Mouse (Mus musculus): ENCODE data around the gene March1. TPM values are rescaled to one million over a fixed set of nuclear protein-coding genes. Genes with fewer than 3 reads are reported as not detected.

The March1 gene
- polyA plus RNA-seq, 1 experiment from 2014 or later, result 0.23 TPM

DNA sequence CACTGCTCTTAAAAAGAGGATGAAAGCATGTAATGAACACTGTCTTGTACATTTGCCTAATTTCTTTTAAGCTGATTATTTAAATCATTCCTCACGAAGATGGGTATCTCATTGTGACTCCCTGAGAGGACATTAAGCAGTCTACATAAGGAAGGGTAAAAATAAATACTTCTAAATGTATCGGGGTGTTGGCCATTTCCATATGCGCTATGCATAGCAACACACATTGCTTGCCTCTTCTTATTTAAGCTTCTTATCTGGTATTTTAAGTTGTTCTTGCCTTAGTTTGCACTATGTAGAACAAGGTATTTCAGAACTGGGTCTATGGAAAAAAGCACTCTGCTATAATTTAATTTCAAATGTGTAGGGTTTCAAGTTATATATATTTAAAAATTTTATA lies 416.7 kb downstream of the March1 start:
- Histone ChIP-seq H3K27ac (no peak overlapping the region), H3K4me3 (no peak overlapping the region)
- WGBS (ENCODE audit: insufficient replicate concordance), result 70% methylated on average over 3 of the region's 3 CpGs

DNA sequence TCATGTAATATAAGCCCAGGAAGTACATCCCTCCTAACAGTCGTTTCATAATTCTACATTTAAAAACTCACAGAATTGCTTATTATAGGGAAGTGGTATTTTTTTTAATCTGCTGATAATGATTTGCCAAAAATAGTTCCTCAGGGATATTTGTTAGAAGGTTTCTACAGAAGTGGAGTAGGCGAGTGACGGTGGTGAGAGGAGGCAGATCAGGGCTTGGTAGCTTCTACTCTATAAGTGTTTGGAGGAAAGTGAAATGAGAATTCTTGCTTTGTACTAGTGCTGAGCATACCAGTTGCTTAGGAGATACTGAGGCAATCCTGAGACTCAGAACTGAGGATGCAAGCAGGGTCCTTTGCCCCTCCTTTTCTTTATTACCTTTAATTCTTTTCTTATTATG lies 476.5 kb downstream of the March1 start:
- no peak for ATAC-seq
- H3K9ac ChIP-seq, result no peak overlapping the region
- H3K4me3 ChIP-seq, result no peak overlapping the region
- no peak overlapping the region for H3K27ac ChIP-seq
- no peak overlapping the region for H3K4me2 ChIP-seq
- H3K36me3 ChIP-seq, result no peaks in the 10 kb centered on the region
- WGBS (ENCODE audit: insufficient replicate concordance), result 72% methylated on average over 3 of the region's 3 CpGs
- H3K27me3 ChIP-seq (replicated peaks), result no peaks in the 10 kb centered on the region
- H3K4me1 ChIP-seq, result no peaks in the 10 kb centered on the region
- H3K9me3 ChIP-seq (replicated peaks), result no peaks in the 10 kb centered on the region

More for the DNA sequence above, 416.7 kb downstream of the March1 start:
- Histone ChIP-seq H3K27me3 (replicated peaks) (no peaks in the 10 kb centered on the region), H3K9me3 (replicated peaks) (no peaks in the 10 kb centered on the region), H3K4me2 (no peak overlapping the region), H3K36me3 (no peaks in the 10 kb centered on the region), H3K9ac (no peak overlapping the region), H3K4me1 (no peaks in the 10 kb centered on the region)
- no peak for ATAC-seq

DNA sequence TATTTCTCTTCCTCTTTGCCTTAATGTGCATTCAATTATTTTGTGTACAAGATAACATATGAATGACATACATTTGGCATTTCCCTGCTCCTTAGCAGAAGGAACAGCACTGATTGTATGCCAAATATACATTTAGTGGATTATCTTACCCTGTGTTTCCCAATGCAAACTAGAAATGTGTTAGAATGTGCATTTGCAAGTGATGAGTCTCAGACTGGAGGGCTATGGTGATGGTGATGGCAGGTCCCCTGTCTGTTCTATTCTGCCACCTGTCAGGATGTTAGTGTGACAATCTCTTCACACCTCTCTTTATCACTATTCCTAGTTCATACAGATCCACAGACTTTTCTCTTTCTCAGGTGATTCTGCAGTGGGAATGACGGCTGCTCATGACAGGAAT lies 480.4 kb downstream of the March1 start:
- no peaks in the 10 kb centered on the region for H3K36me3 ChIP-seq
- H3K4me1 ChIP-seq, result no peaks in the 10 kb centered on the region
- H3K27me3 ChIP-seq (replicated peaks), result no peaks in the 10 kb centered on the region
- no peak for ATAC-seq
- H3K4me3 ChIP-seq, result no peak overlapping the region
- 53% methylated on average over 1 of the region's 1 CpGs for WGBS (ENCODE audit: insufficient replicate concordance)
- no peak overlapping the region for H3K4me2 ChIP-seq
- H3K9ac ChIP-seq, result no peak overlapping the region
- no peak overlapping the region for H3K27ac ChIP-seq
- no peaks in the 10 kb centered on the region for H3K9me3 ChIP-seq (replicated peaks)

DNA sequence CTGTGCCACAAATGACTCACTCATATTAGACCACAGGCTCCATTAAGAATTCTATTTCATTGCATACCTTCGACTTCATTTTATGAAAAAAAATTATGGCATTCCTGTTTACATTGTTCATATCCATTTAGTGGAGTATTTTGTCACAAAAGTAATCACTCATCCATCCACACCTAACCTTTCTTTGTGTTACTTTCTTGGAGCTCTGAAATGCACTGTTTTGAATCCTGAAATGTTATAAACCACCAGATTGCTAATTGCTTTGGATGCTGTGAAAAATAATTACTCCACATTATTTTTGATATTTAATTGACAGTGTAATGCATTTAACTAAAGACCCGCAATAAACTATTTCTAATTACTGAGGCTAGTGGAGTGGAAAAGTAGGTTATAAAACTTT lies 501.6 kb downstream of the March1 start:
- Histone ChIP-seq H3K27ac (no peak overlapping the region), H3K4me1 (no peaks in the 10 kb centered on the region), H3K36me3 (no peaks in the 10 kb centered on the region), H3K27me3 (replicated peaks) (no peaks in the 10 kb centered on the region), H3K4me3 (no peak overlapping the region), H3K9me3 (replicated peaks) (no peaks in the 10 kb centered on the region), H3K4me2 (no peak overlapping the region), H3K9ac (no peak overlapping the region)
- ATAC-seq, result no peak
- 57% methylated on average over 2 of the region's 2 CpGs for WGBS (ENCODE audit: insufficient replicate concordance)

DNA sequence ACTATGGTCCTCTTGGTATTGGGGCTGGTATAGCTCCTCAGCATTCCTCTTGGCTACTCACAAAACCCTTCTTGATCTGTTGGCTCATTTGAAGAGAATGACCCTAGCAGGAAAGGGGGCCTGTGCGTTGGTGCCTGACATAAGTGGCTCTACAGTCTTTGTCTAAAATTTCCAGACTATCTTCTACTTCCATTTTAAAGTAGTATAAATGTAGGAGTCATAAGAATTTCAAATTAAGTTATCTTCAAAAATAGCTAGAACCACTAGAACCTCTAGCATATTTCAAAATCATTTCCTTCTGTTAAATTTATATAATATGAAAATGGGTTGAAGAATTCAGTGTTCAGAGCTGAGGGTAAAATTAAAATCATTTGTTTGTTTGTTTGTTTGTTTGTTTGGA lies 541.9 kb downstream of the March1 start:
- Histone ChIP-seq H3K4me1 (no peaks in the 10 kb centered on the region), H3K27me3 (replicated peaks) (no peaks in the 10 kb centered on the region), H3K4me3 (no peak overlapping the region), H3K9ac (no peak overlapping the region), H3K4me2 (no peak overlapping the region), H3K27ac (no peak overlapping the region), H3K36me3 (no peaks in the 10 kb centered on the region), H3K9me3 (replicated peaks) (no peaks in the 10 kb centered on the region)
- 73% methylated on average over 1 of the region's 1 CpGs for WGBS (ENCODE audit: insufficient replicate concordance)
- ATAC-seq, result no peak

DNA sequence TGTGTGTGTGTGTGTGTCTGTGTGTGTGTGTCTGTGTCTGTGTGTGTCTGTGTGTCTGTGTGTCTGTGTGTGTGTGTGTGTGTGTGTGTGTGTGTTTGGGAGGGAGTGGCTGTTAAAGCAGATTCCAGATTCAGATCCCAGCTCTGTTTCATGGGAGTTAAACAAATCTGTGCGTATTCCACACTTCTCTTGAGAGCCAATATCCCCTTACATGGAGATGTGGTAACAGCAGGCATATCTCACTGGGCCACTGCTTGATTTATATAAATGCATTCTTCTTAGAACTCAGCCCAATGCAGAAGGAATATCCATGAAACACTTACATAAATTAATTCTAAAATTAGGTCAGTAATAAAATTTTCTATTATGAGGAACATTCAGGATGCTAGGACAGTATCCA lies 549.1 kb downstream of the March1 start:
- Histone ChIP-seq H3K4me2 (no peak overlapping the region), H3K27me3 (replicated peaks) (no peaks in the 10 kb centered on the region), H3K36me3 (no peaks in the 10 kb centered on the region), H3K4me1 (no peaks in the 10 kb centered on the region), H3K9ac (no peak overlapping the region), H3K4me3 (no peak overlapping the region), H3K9me3 (replicated peaks) (no peaks in the 10 kb centered on the region), H3K27ac (no peak overlapping the region)
- ATAC-seq, result no peak
- WGBS (ENCODE audit: insufficient replicate concordance), result 60% methylated on average over 1 of the region's 1 CpGs

DNA sequence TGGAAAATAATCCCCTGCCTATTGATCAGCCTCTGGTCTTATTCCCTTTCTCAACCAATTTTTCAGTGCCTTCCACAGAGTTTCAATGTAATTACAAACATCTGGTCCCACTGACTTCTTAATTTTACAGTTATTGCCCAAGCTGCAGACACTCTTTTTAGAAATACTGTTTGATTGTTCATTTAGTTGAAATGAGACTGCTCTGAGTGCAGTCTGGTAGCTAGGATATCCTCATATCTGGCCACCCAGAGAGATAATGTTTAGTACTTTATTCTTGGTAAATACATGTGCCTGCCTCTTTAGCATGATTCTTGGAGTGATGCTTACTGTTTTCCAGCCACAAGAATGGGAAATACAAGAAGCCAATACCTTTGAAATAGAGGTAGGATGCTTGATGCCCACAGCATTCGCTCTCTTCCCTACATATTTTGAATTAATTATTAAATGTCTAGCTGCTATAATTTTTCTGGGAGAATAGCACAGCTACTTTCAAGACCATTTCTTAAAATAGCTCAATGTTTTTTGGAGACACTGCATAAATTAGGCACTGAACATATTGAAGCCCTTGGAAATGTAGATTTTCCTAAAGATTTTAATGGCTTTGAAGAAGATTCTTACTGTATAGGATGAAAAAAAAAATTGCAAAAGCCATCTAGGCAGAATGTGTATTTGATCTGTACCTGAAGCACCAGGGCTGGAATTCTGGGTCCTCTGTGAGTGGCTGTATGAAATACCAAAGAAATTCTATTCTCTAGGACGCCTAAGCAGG lies 549.9 kb downstream of the March1 start:
- WGBS (ENCODE audit: insufficient replicate concordance), result 55% methylated on average over 2 of the region's 2 CpGs
- ATAC-seq, result no peak
- H3K4me1 ChIP-seq, result no peaks in the 10 kb centered on the region
- no peaks in the 10 kb centered on the region for H3K27me3 ChIP-seq (replicated peaks)
- no peaks in the 10 kb centered on the region for H3K36me3 ChIP-seq
- no peak overlapping the region for H3K4me3 ChIP-seq
- no peak overlapping the region for H3K27ac ChIP-seq
- no peak overlapping the region for H3K9ac ChIP-seq
- no peaks in the 10 kb centered on the region for H3K9me3 ChIP-seq (replicated peaks)
- H3K4me2 ChIP-seq, result no peak overlapping the region

DNA sequence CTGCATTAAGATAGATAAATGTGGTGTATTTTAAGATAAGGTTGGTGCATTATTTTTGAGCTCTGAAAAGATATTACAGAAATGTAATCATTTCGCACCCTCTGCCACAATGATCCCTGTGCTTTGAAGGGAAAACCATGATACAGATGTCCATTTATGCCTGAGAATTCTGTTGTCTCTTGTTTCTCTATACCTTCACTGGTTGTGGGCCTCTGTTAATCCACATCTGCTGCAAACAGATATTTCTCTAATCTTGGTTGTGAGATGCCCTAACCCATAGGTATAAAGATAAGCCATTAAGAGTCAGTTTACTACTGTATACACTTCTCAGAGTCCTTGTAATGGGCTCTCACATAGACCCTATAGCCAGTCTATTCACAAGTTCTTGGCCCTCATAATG lies 561.6 kb downstream of the March1 start:
- Histone ChIP-seq H3K27ac (no peak overlapping the region), H3K4me2 (no peak overlapping the region), H3K27me3 (replicated peaks) (no peaks in the 10 kb centered on the region), H3K4me1 (no peaks in the 10 kb centered on the region), H3K9me3 (replicated peaks) (no peaks in the 10 kb centered on the region), H3K9ac (no peak overlapping the region), H3K36me3 (no peaks in the 10 kb centered on the region), H3K4me3 (no peak overlapping the region)
- ATAC-seq, result no peak
- WGBS (ENCODE audit: insufficient replicate concordance), result 63% methylated on average over 1 of the region's 1 CpGs

DNA sequence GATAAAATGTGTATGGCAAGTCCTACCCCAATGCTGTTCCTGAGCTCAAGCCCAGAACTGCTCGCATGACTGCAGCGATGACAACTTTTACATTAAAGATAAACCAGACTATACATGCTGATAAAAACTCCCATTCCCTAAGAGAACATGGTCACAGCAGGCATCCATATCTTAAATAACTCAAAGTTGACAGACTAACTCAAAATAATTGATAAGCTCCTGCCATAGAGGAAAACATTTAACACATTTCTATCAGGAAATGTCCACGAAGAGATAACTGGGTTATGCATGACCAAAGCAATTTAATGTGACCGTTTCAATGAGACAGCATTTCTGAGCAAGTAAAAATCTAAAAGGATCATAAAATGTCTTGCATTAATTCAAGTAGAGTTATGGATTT lies 563.6 kb downstream of the March1 start:
- H3K27me3 ChIP-seq (replicated peaks), result no peaks in the 10 kb centered on the region
- H3K36me3 ChIP-seq, result no peaks in the 10 kb centered on the region
- H3K4me1 ChIP-seq, result no peaks in the 10 kb centered on the region
- WGBS (ENCODE audit: insufficient replicate concordance), result 57% methylated on average over 4 of the region's 4 CpGs
- no peak overlapping the region for H3K4me2 ChIP-seq
- no peak overlapping the region for H3K4me3 ChIP-seq
- H3K27ac ChIP-seq, result no peak overlapping the region
- H3K9ac ChIP-seq, result no peak overlapping the region
- no peak for ATAC-seq
- no peaks in the 10 kb centered on the region for H3K9me3 ChIP-seq (replicated peaks)

DNA sequence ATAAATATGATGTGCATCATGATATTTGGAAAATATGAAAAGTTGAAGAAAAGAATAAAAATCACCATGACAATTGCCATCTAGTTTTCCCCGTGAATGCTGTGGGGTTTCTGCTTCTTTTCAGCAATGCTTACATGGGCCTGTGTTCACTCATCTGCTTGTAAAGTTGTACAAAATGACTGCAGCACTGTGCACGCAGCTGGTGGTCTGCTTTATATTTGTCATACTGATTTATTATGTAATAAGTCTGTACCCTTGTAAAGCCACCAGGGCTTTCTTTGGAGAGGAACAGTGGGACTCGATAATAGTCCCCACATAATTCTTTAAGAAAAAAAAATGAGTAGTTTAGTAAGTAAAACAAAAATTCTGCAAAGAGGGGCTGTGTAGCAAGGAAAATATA lies 564.6 kb downstream of the March1 start:
- H3K27me3 ChIP-seq (replicated peaks), result no peaks in the 10 kb centered on the region
- no peak for ATAC-seq
- H3K9ac ChIP-seq, result no peak overlapping the region
- no peaks in the 10 kb centered on the region for H3K4me1 ChIP-seq
- H3K9me3 ChIP-seq (replicated peaks), result no peaks in the 10 kb centered on the region
- no peak overlapping the region for H3K4me2 ChIP-seq
- 45% methylated on average over 3 of the region's 3 CpGs for WGBS (ENCODE audit: insufficient replicate concordance)
- no peak overlapping the region for H3K4me3 ChIP-seq
- H3K27ac ChIP-seq, result no peak overlapping the region
- H3K36me3 ChIP-seq, result no peaks in the 10 kb centered on the region

DNA sequence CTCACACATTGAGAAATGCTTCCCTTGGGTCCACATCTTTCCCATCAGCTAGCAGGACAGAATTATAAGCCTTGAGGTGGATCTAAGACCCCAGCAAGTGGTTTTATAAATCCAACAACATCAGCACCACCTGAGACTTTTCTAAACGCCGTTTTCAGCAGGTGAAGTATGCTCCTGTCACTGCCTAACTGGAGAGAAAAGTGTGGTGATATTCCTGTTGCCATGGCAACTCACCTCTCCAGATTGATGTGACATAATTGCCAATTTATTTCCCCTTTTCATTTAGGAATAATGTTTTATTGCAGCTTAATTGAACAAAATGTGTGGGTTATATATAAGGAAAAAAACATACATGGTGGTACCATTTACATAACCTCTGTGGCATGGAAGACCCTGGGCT lies 565.8 kb downstream of the March1 start:
- Histone ChIP-seq H3K9me3 (replicated peaks) (no peaks in the 10 kb centered on the region), H3K4me1 (no peaks in the 10 kb centered on the region), H3K36me3 (no peaks in the 10 kb centered on the region), H3K4me2 (no peak overlapping the region), H3K9ac (no peak overlapping the region), H3K27me3 (replicated peaks) (no peaks in the 10 kb centered on the region), H3K27ac (no peak overlapping the region), H3K4me3 (no peak overlapping the region)
- no peak for ATAC-seq
- WGBS (ENCODE audit: insufficient replicate concordance), result 72% methylated on average over 2 of the region's 2 CpGs

DNA sequence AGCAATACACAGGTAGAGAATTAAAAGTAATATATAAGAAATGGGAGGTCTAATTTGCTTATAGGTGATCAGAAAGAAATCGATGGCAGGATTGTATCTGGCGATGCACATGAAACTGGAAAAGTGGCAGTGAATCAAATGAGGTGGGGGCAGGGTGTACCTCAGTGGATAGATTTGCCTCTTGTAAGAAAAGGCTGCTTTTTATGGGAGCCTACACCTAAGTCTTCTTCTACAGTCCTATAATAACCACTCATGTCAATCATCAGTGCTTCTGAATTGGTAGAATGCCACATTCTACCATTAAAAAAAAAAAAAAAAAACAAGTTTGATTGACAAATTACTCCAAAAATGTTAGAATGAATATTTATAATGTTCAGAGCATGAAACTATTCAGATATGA lies 567.5 kb downstream of the March1 start:
- Histone ChIP-seq H3K27ac (no peak overlapping the region), H3K9ac (no peak overlapping the region), H3K4me2 (no peak overlapping the region), H3K27me3 (replicated peaks) (no peaks in the 10 kb centered on the region), H3K36me3 (no peaks in the 10 kb centered on the region), H3K4me3 (no peak overlapping the region), H3K9me3 (replicated peaks) (no peaks in the 10 kb centered on the region), H3K4me1 (no peaks in the 10 kb centered on the region)
- 68% methylated on average over 2 of the region's 2 CpGs for WGBS (ENCODE audit: insufficient replicate concordance)
- ATAC-seq, result no peak

DNA sequence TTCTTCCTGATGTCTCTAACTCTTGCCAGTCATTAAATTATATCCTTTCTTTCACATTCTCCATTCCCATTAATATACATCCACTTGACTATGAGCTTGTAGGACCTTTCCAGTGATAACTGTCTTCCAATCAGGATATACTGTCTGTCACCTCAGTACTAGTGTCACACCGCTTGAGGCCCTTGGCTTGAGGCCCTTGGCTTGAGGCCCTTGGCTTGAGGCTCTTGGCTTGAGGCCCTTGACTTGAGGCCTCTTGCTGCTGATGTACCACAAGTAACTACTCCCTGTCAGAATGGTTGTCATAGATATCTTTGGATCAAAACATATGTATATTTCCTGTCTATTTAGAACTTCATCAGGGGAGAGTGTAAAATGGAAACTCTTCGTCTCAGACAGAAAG lies 576.7 kb downstream of the March1 start:
- no peaks in the 10 kb centered on the region for H3K9me3 ChIP-seq (replicated peaks)
- no peaks in the 10 kb centered on the region for H3K36me3 ChIP-seq
- no peaks in the 10 kb centered on the region for H3K27me3 ChIP-seq (replicated peaks)
- ATAC-seq, result no peak
- 61% methylated on average over 2 of the region's 2 CpGs for WGBS (ENCODE audit: insufficient replicate concordance)
- no peak overlapping the region for H3K27ac ChIP-seq
- no peak overlapping the region for H3K4me3 ChIP-seq
- no peak overlapping the region for H3K9ac ChIP-seq
- H3K4me1 ChIP-seq, result no peaks in the 10 kb centered on the region
- H3K4me2 ChIP-seq, result no peak overlapping the region

Measured in liver, embryonic 12.5 days (tissue).